Mouse (Mus musculus) gastrocnemius, postnatal 10 days (tissue): ENCODE data around the gene Mms22l. TPM values are rescaled to one million over a fixed set of nuclear protein-coding genes. Genes with fewer than 3 reads are reported as not detected.
"Not testable (repeated sequence)": the region's sequence is repeated elsewhere in the genome, so short reads cannot be mapped to it uniquely, and the experiment has no call there.

Experiments used
- DNase-seq: peaks from one replicate; pipeline ENCODE4 v3.0.0; 2021; ENCODE audit warnings: mixed read lengths
- total RNA-seq, 2 experiments: library from RNA; stranded (reverse); gene quantifications; 2 replicates each; pipeline ENCODE4 v1.2.3; 2021

Mms22l gene
- total RNA-seq, 2 experiments from 2014 or later, result 3.0 to 4.2 TPM

- no peak for DNase-seq
These were observed 125.4 kb downstream of the Mms22l start for GRCm38 (mm10) chr4:24621422-24622187.

GRCm38 (mm10) chr4:24625951-24626584 is 129.8 kb downstream of the Mms22l start:
- no peak for DNase-seq

- DNase-seq, result no peak
These were observed 130.4 kb downstream of the Mms22l start for GRCm38 (mm10) chr4:24626686-24627085.

GRCm38 (mm10) chr4:24627871-24628270 is 131.6 kb downstream of the Mms22l start:
- no peak for DNase-seq

- no peak for DNase-seq
These were observed 134.2 kb downstream of the Mms22l start for GRCm38 (mm10) chr4:24630430-24630829.

GRCm38 (mm10) chr4:24631177-24631911 is 135.1 kb downstream of the Mms22l start:
- no peak for DNase-seq

GRCm38 (mm10) chr4:24642306-24642705 is 146.1 kb downstream of the Mms22l start:
- DNase-seq, result no peak

GRCm38 (mm10) chr4:24644735-24645134 is 148.5 kb downstream of the Mms22l start:
- not testable (repeated sequence) for DNase-seq
